Mouse (Mus musculus): Measurements from ENCODE around the gene Ssmem1. TPM values are rescaled to one million over a fixed set of nuclear protein-coding genes. Genes with fewer than 3 reads are reported as not detected.

Ssmem1 gene
- total and polyA plus RNA-seq, 3 experiments, result 0.17 to 0.34 TPM; not detected in 1

- no peaks in the 10 kb centered on the region for H3K36me3 ChIP-seq (replicated peaks in 1 of 2; ENCODE audit: control insufficient read depth in 1 of 2, insufficient read depth in 1 of 2, low read length in 1 of 2)
- peaks cover 6% of the 10 kb centered on the region for H3K27me3 ChIP-seq (replicated peaks)
- TF ChIP-seq BHLHE40 (IDR thresholded peaks at IDR 0.05; ENCODE audit: low read depth, low read length) (no peak), POLR2AphosphoS2 (IDR thresholded peaks at IDR 0.05; ENCODE audit: low read depth, low read length) (no peak), TBP (conservative IDR thresholded peaks at IDR 0.05; ENCODE audit: low read depth, low read length) (no peak), ZC3H11A (IDR thresholded peaks at IDR 0.05; ENCODE audit: low read depth, low read length) (no peak), IRF4 (IDR thresholded peaks at IDR 0.05; ENCODE audit: low read depth, low read length) (no peak), MEF2A (IDR thresholded peaks at IDR 0.05; ENCODE audit: borderline replicate concordance, low read depth, low read length) (no peak)
- no peak overlapping the region for H3K27ac ChIP-seq (ENCODE audit: insufficient read depth, low read depth)
- H3K4me2 ChIP-seq (ENCODE audit: insufficient read depth, low read depth, poor library complexity, severe bottlenecking), result no peak overlapping the region
- H3K4me3 ChIP-seq (replicated peaks in 1 of 3; ENCODE audit: low read depth in 2 of 3, low read length in 2 of 3, poor library complexity in 1 of 3), result no peak overlapping the region
- H3K79me2 ChIP-seq (replicated peaks; ENCODE audit: control insufficient read depth, extremely low read depth, insufficient read depth, poor library complexity, severe bottlenecking), result no peaks in the 10 kb centered on the region
- dilution Hi-C loops (cut with MboI; ENCODE audit: extremely low pct_ligation_motif_present, extremely low pct_unique_long_range_greater_than_20kb, low sequenced_read_pairs) (no loop called here), in situ Hi-C loops (cut with MboI; ENCODE audit: low pct_ligation_motif_present, low pct_unique_long_range_greater_than_20kb, low sequenced_read_pairs) (no loop called here)
- H3K9me3 ChIP-seq (replicated peaks; ENCODE audit: low read length), result no peaks in the 10 kb centered on the region
- peaks cover 5 to 6% of the 10 kb centered on the region in 2 experiments; a peak in 1 of 4 replicates for H3K4me1 ChIP-seq (ENCODE audit: control insufficient read depth in 1 of 2, insufficient read depth in 2 of 2)
- no peak for DNase-seq (ENCODE audit: extremely low read depth)
- no peak overlapping the region for H3K9ac ChIP-seq (ENCODE audit: insufficient read depth, low read depth)
Measured at GRCm38 (mm10) chr6:30469370-30469769, 40.3 kb upstream of the Ssmem1 start.

- TF ChIP-seq NELFE (IDR thresholded peaks at IDR 0.05; ENCODE audit: low read depth, low read length), result no peak
- TF ChIP-seq ETS1 (conservative IDR thresholded peaks at IDR 0.05; ENCODE audit: low read depth, low read length), result no peak
- TF ChIP-seq ZKSCAN1 (IDR thresholded peaks at IDR 0.05; ENCODE audit: borderline replicate concordance, low read depth, low read length), result no peak
- TF ChIP-seq SIN3A (IDR thresholded peaks at IDR 0.05; ENCODE audit: low read length), result no peak
- Histone ChIP-seq H3K27ac (ENCODE audit: insufficient read depth, low read depth) (no peak overlapping the region), H3K9me3 (replicated peaks; ENCODE audit: low read length) (no peaks in the 10 kb centered on the region), H3K4me2 (ENCODE audit: insufficient read depth, low read depth, poor library complexity, severe bottlenecking) (no peak overlapping the region), H3K4me1 (ENCODE audit: control insufficient read depth in 1 of 2, insufficient read depth in 2 of 2) (peaks cover 5 to 6% of the 10 kb centered on the region in 2 experiments; a peak in 1 of 4 replicates), H3K9ac (ENCODE audit: insufficient read depth, low read depth) (no peak overlapping the region), H3K4me3 (replicated peaks in 1 of 3; ENCODE audit: low read depth in 2 of 3, low read length in 2 of 3, poor library complexity in 1 of 3) (no peak overlapping the region), H3K79me2 (replicated peaks; ENCODE audit: control insufficient read depth, extremely low read depth, insufficient read depth, poor library complexity, severe bottlenecking) (no peaks in the 10 kb centered on the region), H3K27me3 (replicated peaks) (no peaks in the 10 kb centered on the region), H3K36me3 (replicated peaks in 1 of 2; ENCODE audit: control insufficient read depth in 1 of 2, insufficient read depth in 1 of 2, low read length in 1 of 2) (peaks cover 0 to 7% of the 10 kb centered on the region in 2 experiments)
- in situ Hi-C loops (cut with MboI; ENCODE audit: low pct_ligation_motif_present, low pct_unique_long_range_greater_than_20kb, low sequenced_read_pairs) (no loop called here), dilution Hi-C loops (cut with MboI; ENCODE audit: extremely low pct_ligation_motif_present, extremely low pct_unique_long_range_greater_than_20kb, low sequenced_read_pairs) (no loop called here)
- DNase-seq (ENCODE audit: extremely low read depth), result no peak
Measured at GRCm38 (mm10) chr6:30471706-30472105, 37.9 kb upstream of the Ssmem1 start.

GRCm38 (mm10) chr6:30476025-30476765 is 33.5 kb upstream of the Ssmem1 start:
- Histone ChIP-seq H3K4me3 (replicated peaks in 1 of 3; ENCODE audit: low read depth in 2 of 3, low read length in 2 of 3, poor library complexity in 1 of 3) (no peak overlapping the region), H3K27ac (ENCODE audit: insufficient read depth, low read depth) (no peak overlapping the region), H3K36me3 (replicated peaks in 1 of 2; ENCODE audit: control insufficient read depth in 1 of 2, insufficient read depth in 1 of 2, low read length in 1 of 2) (peaks cover 32 to 52% of the 10 kb centered on the region in 2 experiments), H3K4me2 (ENCODE audit: insufficient read depth, low read depth, poor library complexity, severe bottlenecking) (no peak overlapping the region), H3K4me1 (ENCODE audit: control insufficient read depth in 1 of 2, insufficient read depth in 2 of 2) (no peaks in the 10 kb centered on the region), H3K27me3 (replicated peaks) (no peaks in the 10 kb centered on the region), H3K79me2 (replicated peaks; ENCODE audit: control insufficient read depth, extremely low read depth, insufficient read depth, poor library complexity, severe bottlenecking) (no peaks in the 10 kb centered on the region), H3K9me3 (replicated peaks; ENCODE audit: low read length) (no peaks in the 10 kb centered on the region), H3K9ac (ENCODE audit: insufficient read depth, low read depth) (no peak overlapping the region)
- in situ Hi-C loops (cut with MboI; ENCODE audit: low pct_ligation_motif_present, low pct_unique_long_range_greater_than_20kb, low sequenced_read_pairs) (no loop called here), dilution Hi-C loops (cut with MboI; ENCODE audit: extremely low pct_ligation_motif_present, extremely low pct_unique_long_range_greater_than_20kb, low sequenced_read_pairs) (no loop called here)
- DNase-seq (ENCODE audit: extremely low read depth), result no peak
- TF ChIP-seq JUND (conservative IDR thresholded peaks at IDR 0.05; ENCODE audit: low read depth, low read length), result no peak
- no peak for TF ChIP-seq MEF2A (IDR thresholded peaks at IDR 0.05; ENCODE audit: borderline replicate concordance, low read depth, low read length)
- TF ChIP-seq NRF1 (IDR thresholded peaks at IDR 0.05; ENCODE audit: low read depth, low read length), result no peak
- TF ChIP-seq TCF12 (IDR thresholded peaks at IDR 0.05; ENCODE audit: low read depth, low read length), result no peak
- no peak for TF ChIP-seq SMC3 (IDR thresholded peaks at IDR 0.05; ENCODE audit: low read depth, low read length)
- TF ChIP-seq MAX (IDR thresholded peaks at IDR 0.05; ENCODE audit: low read length), result no peak
- TF ChIP-seq ELF1 (IDR thresholded peaks at IDR 0.05; ENCODE audit: low read depth, low read length), result no peak
- no peak for TF ChIP-seq POLR2AphosphoS2 (IDR thresholded peaks at IDR 0.05; ENCODE audit: low read depth, low read length)

Data from CH12.LX (cell line).